Mouse (Mus musculus) cortical plate, adult 2 months (tissue): ENCODE measurements around the gene Vmn1r63. TPM values are rescaled to one million over a fixed set of nuclear protein-coding genes. Genes with fewer than 3 reads are reported as not detected.
"Not testable (repeated sequence)": the region's sequence is repeated elsewhere in the genome, so short reads cannot be mapped to it uniquely, and the experiment has no call there.

Experiments
- H3K27ac ChIP-seq: fragments of 200-500 bp; 2 replicates; pipeline ENCODE4 v1.5.1; 2012; ENCODE audit warnings: low read length, control low read depth, inconsistent platforms; ENCODE audit not compliant: insufficient read depth
- H3K4me1 ChIP-seq: fragments of 200-500 bp; 2 replicates; pipeline ENCODE4 v1.6.1; 2011; ENCODE audit warnings: low read length; ENCODE audit not compliant: control insufficient read depth, insufficient read depth
- H3K4me3 ChIP-seq: fragments of 200-500 bp; 2 replicates; pipeline ENCODE4 v1.5.1; 2011; ENCODE audit warnings: mild to moderate bottlenecking, low read length, control low read depth; ENCODE audit not compliant: insufficient read depth
- polyA plus RNA-seq: library from polyadenylated mRNA; depleted of rRNA; stranded (reverse); fragments of >200 nt; gene quantifications from 2 replicates; pipeline ENCODE4 v1.2.3, GENCODE M21; 2012; rRNA removed

Gene Vmn1r63
- not detected in 2 replicates for polyA plus RNA-seq

DNA sequence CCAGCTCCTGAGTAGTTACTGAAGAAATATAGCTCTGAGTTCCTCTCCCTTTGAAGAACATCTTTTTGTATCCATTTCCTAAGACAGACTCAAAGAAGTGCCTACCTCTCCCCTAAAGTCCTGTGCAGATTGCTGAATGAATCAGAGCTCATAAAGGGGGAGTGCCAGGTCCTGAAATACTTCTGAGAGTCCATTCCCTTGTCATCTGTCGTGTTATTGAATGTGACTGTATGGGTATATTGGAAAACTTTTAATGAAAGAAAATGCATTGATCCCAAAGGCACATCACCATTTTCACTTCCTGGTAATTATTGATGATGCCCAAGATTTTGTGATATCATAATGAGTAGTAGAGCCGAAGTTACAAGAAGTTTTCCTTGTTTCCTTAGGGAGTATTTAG, at the start of gene Vmn1r63:
Gene Vmn1r63, minus strand, starts transcription at position 101 of the 400 bp plus-strand sequence.
- H3K27ac ChIP-seq, H3K4me3 ChIP-seq, H3K4me1 ChIP-seq: not testable (repeated sequence)

Other genes with a start within 250 kb of the Vmn1r63 start
- not detected in 2 replicates for gene Vmn1r61, start 192.2 kb downstream of the Vmn1r63 start, polyA plus RNA-seq
- not detected in 2 replicates for gene Vmn1r62, start 131.8 kb downstream of the Vmn1r63 start, polyA plus RNA-seq
- gene Vmn1r64, start 79.1 kb upstream of the Vmn1r63 start, polyA plus RNA-seq: not detected in 2 replicates
- gene Vmn1r65, start 205.6 kb upstream of the Vmn1r63 start, polyA plus RNA-seq: not detected in 2 replicates
- gene Nlrp4c, start 239.7 kb upstream of the Vmn1r63 start, polyA plus RNA-seq: not detected in 2 replicates